Comparison of ENCODE assay signal across 9 mouse cellular contexts in genomic region chr4:35372528-35373212, GRCm38 (mm10).
DNase-seq lines count a peak whose midpoint lies in the region; ATAC-seq lines count a peak whose summit lies in the region.
"Had no signal": no experiment of that assay in that cellular context is flagged by ENCODE, and none has a peak within 500 bp of the region (broad histone marks: within the 10 kb centered on the region; RNA-seq: fewer than 3 reads in every experiment).

No protein-coding gene starts in this region.

- ATAC-seq in forebrain, embryonic 15.5 days (replicated peaks) = peak; percentile 90
- peak; percentile 88 for ATAC-seq in hindbrain, embryonic 15.5 days (ENCODE audit: low FRiP score, low read depth)

- no peaks in the 10 kb centered on the region for H3K36me3 ChIP-seq in forebrain, embryonic 15.5 days
- H3K36me3 ChIP-seq in hindbrain, embryonic 15.5 days = no peaks in the 10 kb centered on the region

- DNase-seq in NIH3T3 (ENCODE audit: low read depth) = peak; percentile 82
- DNase-seq in cerebellum, adult 11-12 months = peak; percentile 21
- DNase-seq in layer of hippocampus, postnatal 14 days (ENCODE audit: low spot score in 2 of 2) = peak; percentile 87 to 88
- peak; percentile 39 for DNase-seq in lung, postnatal 25 days (ENCODE audit: low spot score)
- DNase-seq in right cerebral cortex, adult 2 months (ENCODE audit: low spot score in 2 of 2) = peak; percentile 85 to 86
- peak; percentile 60 for DNase-seq in urinary bladder, postnatal 25 days (ENCODE audit: low spot score)

- 0 out of 2 replicates have a peak overlapping the region, but pooled peaks have one; percentile 2 for H3K4me2 ChIP-seq in forebrain, embryonic 15.5 days (replicated peaks)
- peak overlapping the region; percentile 35; the same call in 1 of the 2 replicates for H3K4me2 ChIP-seq in hindbrain, embryonic 15.5 days

- no peaks in the 10 kb centered on the region for H3K9me3 ChIP-seq in forebrain, embryonic 15.5 days
- H3K9me3 ChIP-seq in hindbrain, embryonic 15.5 days = no peaks in the 10 kb centered on the region

- no peak overlapping the region for H3K4me3 ChIP-seq in forebrain, embryonic 15.5 days
- H3K4me3 ChIP-seq in hindbrain, embryonic 15.5 days = no peak overlapping the region
- H3K4me3 ChIP-seq: megakaryocyte, embryonic 14.5 days had no signal

- H3K9ac ChIP-seq in forebrain, embryonic 15.5 days (replicated peaks) = no peak overlapping the region
- H3K9ac ChIP-seq in hindbrain, embryonic 15.5 days = no peak overlapping the region

- no peaks in the 10 kb centered on the region for H3K27me3 ChIP-seq in forebrain, embryonic 15.5 days
- no peaks in the 10 kb centered on the region for H3K27me3 ChIP-seq in hindbrain, embryonic 15.5 days
- H3K27me3 ChIP-seq: megakaryocyte, embryonic 14.5 days had no signal

- H3K27ac ChIP-seq in forebrain, embryonic 15.5 days (replicated peaks) = no peak overlapping the region
- H3K27ac ChIP-seq in hindbrain, embryonic 15.5 days (replicated peaks) = peak overlapping the region; percentile 31; the same call in 1 of the 2 replicates

- 27% methylated on average over 8 of the region's 8 CpGs for WGBS in forebrain, embryonic 15.5 days
- WGBS in hindbrain, embryonic 15.5 days = 27% methylated on average over 8 of the region's 8 CpGs

- H3K4me1 ChIP-seq in forebrain, embryonic 15.5 days = peaks cover 18% of the 10 kb centered on the region
- H3K4me1 ChIP-seq in hindbrain, embryonic 15.5 days (replicated peaks) = peaks cover 20% of the 10 kb centered on the region
- H3K4me1 ChIP-seq: megakaryocyte, embryonic 14.5 days had no signal

Comparison
In these comparisons a context has a peak if more than half of its experiments do, and no peak if none do; other contexts are left out.
1. DNase-seq: peak in every context shown above with its lines; median percentile 88 in layer of hippocampus, postnatal 14 days; 86 in right cerebral cortex, adult 2 months; 82 in NIH3T3; 60 in urinary bladder, postnatal 25 days; 39 in lung, postnatal 25 days; 21 in cerebellum, adult 11-12 months.